Mouse (Mus musculus): ENCODE data around the gene Rad9b.

GRCm38 (mm10) chr5:122280422-122280826, 73.6 kb downstream of the Rad9b start:
- TF ChIP-seq MAX (IDR thresholded peaks at IDR 0.05; ENCODE audit: low read length): no peak
- no peak for TF ChIP-seq CTCF (conservative IDR thresholded peaks at IDR 0.05 in 1 of 2, IDR thresholded peaks at IDR 0.05 in 1 of 2; ENCODE audit: low read depth in 2 of 2, low read length in 2 of 2)
- TF ChIP-seq ETS1 (conservative IDR thresholded peaks at IDR 0.05; ENCODE audit: low read depth, low read length): no peak
- TF ChIP-seq POLR2A (IDR thresholded peaks at IDR 0.05; ENCODE audit: low read depth, low read length): no peak
- TF ChIP-seq NELFE (IDR thresholded peaks at IDR 0.05; ENCODE audit: low read depth, low read length): no peak
